Mouse (Mus musculus): ENCODE measurements around the gene Zpbp2.
A peak's percentile ranks its signal among the peaks of the same experiment; 100 is the strongest.

Zpbp2 gene

DNA sequence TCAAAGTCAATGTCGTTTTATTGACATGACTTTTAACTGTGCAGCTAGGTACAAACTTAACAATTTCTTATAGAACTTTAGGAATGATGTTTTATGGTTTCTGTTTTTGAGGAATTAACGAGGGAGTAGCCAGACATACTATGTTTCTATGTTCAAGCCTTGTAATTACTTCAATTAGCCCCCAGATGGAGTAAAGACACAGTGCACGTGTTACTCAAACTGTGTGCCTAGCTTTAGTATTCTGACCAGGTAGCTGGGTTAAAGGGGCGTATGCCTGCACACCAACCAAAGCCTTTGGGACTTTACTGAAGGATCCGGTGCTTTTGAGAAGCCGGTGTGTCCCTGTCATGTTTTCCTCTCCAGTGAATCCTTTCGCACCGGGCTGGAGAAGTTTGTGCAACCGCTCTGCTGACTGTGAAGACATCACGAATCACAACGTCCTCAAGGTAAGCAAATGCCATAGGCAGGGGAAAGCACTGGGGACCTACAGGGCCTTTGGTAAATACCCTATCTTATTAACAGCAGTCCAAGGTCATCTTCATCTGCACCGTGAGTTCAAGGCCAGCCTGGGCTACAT is 4.3 kb downstream of the Zpbp2 start:
- no peak for DNase-seq (ENCODE audit: low spot score)

DNA sequence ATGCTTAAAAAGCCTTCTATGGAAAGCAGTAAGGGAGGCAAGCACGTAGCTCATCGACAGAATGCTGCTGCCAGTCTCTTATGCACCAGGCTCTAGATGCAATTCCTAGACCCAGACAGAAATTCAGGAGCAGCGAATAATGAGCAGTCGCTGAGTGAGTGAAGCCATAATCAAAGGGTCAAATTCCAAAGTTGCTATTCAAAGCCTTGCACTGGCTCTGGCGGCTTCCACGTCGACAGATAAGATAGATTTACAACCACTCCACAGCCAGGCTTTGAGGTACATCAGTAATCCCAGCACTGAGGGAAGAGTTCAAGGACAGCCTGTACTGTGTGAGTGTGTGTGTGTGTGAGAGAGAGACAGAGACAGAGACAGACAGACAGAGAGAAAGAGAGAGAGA is 10.0 kb downstream of the Zpbp2 start:
- DNase-seq (ENCODE audit: low spot score), result no peak

DNA sequence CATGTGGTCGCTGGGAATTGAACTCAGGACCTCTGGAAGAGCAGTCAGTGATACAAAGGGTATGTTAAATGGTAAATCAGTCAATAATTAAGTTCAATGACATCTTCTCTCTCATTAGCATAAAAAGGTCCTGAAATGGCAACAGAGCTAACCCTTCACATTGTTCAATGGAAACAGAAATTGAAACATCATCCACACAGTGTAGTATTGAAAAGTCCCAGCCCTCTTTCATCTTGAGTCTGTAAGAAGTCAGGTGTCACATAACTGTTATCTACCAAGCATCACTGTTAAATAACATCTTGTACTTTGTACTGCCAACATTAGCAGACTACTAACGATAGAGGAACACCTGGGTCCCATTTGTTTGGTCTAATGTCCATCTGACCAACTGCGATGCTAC is 12.1 kb downstream of the Zpbp2 start:
- no peak for DNase-seq (ENCODE audit: low spot score)

DNA sequence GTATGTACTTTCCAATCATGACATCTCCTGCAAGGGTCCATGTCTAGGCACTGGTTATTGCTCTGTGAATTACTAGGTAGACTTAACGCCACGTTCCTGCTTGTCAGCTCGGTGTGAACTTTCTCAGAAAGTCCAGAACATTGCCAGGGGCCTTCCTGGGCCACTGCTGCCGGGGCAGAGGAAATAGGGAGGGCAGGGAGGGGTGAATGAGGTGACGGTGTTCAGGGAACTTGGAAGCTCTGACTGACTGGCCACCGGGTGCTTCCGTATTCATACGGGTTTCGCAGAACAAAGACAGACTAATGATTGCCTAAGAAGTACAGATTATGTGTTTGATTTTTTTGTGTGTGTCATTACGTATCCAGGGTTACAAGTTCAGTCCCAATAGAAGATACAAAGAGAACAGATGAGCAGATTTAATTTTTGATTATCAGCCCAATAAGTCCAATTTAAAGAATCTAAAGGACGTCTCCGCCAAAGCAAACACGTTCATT is 13.1 kb downstream of the Zpbp2 start:
- no peak for DNase-seq (ENCODE audit: low spot score)

DNA sequence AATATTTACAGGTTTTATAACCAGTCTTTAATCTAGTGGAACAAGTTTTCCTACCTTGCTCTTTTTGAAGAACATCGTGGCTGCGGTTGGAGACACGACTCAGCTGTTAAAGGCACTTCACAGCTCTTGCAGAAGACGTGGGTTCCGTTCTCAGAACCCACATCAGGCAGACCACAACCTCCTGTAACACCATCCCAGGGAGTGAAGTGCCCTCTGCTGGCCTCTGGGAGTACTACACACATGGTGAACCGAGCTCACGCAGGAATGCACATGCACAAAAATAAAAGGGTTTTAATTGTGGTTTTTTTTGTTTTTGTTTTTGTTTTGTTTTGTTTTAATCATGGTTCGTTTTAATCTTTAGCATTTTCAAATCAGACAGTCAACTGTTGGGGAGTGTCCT is 17.4 kb downstream of the Zpbp2 start:
- DNase-seq (ENCODE audit: low spot score), result no peak

DNA sequence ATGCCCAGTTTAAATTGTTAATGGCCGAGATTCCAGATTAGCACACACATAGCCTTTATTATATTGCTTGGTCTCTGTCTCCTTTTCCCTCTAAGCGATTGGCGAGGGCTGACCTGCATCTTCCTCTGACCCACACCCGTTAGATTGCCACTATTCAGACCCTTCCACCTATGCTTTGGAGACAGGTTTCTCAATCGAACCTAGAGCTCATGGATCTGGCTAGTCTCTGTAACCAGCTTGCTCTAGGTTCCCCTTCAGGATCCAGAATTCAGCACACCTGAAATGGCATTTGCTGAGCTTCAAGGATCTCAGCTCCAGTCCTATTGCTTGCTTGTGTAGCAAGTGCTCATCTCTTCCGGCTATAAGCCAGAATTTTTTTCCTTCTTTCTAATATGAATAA is 18.6 kb downstream of the Zpbp2 start:
- no peak for DNase-seq (ENCODE audit: low spot score)

DNA sequence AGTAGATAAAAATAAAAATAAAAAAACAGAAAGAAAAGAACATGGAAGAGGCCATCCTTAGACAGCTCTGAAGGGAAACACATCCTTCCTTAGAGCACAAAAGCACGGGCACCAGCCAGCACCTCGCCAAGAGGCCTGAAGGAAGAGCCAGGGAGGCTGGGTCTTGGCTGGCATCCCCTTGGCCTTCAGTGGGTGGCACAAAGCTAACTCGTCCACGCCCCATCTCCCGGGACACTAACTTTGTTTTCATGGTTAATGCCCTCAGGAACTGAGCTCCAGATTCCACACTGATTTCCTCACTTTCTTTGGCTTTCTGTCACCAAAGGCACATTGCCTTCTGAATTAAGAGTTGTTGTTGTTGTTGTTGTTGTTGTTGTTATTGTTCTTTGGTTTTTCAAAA is 26.9 kb downstream of the Zpbp2 start:
- DNase-seq (ENCODE audit: low spot score), result no peak

DNA sequence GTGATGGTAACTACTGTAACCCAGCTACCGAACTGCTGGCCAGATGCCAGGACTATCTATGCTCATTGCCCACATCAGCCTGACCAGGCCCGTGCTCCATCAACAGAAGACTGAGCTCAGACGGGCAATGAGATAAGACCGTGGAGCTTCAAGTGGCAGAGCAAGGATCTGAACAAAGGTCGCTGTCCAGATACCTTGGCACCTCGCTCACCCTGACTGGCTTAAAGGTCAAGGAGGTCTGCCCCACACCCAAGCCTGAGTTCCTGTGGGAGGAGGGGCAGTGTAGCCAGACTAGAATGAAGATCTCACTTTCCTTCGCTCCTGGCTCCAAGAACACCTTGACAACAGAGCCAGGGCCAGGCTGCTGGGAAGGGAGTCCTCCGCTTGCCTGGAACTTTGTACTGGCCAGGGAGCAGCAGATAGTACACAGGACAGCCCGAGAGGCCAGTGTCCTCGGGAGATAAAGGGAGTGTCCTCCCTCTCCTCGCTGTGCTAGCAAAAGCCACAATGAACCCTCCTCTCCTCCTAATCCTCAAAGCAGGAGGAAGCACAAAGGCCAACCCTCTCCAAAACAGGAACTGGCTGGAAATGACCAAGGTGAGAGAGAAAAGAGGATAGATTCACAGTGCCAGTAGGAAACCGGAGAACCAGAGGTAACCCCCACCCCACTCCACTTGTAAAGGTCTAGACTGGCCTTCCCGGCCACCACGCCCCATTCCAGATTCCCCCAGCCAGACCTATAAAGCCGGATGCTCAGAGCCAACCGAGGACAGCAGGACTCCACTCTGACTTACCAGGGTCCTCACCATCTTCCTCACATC is 29.6 kb downstream of the Zpbp2 start:
- DNase-seq (ENCODE audit: low spot score), result no peak

DNA sequence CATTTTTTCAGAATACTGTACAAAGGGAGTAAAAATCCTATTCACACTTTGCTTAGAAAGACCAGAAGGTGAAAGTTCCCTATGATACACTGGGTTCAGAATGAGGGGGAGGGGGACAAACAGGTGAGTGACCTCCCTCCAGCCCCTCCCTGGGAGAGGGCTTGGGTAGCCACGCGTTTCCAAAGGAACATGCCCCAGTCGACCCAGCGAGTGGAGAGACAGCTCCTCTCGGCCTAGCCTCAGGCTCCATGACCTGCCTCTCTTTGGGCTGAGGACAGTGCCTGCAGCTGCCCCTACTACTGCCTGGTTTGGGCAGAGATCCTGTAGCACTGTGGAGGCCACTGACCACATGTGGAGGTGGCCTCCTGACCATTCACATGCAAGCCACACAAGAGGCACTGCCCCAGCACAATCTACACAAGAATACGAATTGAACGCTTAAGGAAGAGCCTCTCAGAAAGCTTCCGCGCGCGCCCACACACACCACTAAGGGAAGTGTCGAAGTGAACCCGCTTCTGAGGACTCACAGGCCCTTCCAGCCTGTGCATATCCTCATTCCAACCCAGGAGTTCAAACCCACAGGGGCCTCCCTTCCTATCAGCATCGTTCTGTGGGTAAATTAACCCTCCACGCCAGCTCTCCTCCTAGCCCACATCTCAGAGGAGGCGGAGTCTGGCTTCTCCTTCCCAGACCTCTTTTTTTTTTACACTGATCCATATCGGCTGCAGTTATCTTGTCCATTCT is 30.6 kb downstream of the Zpbp2 start:
- no peak for DNase-seq (ENCODE audit: low spot score)

DNA sequence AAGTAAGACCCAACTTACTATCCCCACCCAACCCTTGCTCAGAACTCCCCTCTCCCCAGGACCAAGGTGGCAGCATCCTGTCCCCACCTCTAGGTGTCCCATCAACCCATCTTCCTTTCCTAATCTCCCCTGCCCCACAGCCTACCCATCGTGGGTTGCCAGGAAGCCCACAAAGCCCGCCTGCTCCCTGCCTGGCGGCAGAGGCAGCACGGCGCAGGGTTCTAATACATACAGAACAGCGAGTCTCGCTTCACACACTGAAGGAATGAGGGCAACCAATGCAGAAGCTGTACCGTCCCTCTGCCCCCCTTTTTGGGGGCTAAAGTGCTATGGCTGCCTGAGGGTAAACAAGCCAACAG is 31.1 kb downstream of the Zpbp2 start:
- no peak for DNase-seq (ENCODE audit: low spot score)

DNA sequence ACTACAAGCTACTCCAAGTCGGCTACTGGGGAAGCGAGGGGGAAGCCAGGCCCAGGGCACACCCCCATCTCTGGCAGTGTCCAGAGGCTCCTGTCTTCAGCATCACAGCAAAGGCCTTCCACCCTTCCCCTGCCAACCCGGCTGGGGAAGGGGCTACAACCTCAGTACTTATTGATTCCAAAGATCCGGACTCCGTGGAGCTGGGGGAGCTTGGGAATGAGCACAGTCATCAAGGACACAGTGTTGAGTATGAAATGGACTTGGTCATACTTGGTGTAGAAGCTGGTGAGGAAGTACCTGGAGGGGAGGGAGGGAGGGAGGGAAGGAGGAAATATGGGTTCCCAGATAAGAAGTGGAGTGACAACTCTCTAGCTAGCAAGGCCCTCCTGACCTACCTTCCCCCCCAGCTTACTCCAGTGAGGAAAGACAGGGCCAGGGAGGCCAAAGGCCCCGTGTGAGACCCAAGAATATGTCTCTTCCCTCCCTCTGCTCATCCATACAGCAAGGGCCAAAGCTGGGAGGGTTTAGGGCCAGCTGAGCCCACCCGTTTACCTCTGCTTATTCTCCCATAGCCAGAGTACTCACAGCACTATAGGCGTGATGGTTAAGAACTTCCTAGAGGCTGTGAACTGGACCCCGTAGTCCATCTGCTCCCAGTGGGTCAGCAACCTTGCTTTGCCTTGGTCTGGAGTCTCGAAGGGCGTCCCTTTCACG is 31.8 kb downstream of the Zpbp2 start:
- no peak for DNase-seq (ENCODE audit: low spot score)

DNA sequence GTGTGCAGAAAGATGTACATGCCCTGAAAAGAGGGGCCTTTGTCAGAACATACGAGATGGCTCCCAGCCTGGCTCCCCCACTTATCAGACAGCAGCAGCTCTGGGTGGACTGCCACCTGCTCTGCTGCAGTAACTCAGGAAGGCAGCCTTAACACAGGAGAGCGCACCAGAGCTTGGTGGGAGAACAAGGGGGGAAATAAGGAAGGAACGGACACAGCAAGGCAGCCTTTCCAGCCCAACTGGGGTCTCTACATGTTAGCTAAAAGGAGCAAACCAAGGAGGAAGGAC is 32.3 kb downstream of the Zpbp2 start:
- no peak for DNase-seq (ENCODE audit: low spot score)

DNA sequence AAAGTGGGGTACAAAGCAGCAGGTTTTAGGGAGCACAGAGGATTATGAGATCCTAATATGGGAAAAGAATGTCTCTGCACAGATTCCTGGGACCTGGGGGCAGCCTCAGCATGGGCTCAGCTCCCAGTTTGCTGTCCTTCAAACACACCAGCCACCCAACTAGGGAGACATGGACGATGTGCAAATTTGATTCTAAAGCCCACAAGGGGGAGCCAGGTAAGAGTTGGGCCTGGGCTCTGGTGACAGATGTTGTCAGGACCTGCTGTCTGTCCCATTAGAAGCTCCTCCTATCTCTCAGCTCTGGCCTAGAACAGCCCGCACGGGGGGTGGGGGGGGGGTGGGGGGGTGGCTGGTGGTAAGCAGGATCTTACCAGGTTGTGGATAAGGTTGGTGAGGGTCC is 32.7 kb downstream of the Zpbp2 start:
- no peak for DNase-seq (ENCODE audit: low spot score)

DNA sequence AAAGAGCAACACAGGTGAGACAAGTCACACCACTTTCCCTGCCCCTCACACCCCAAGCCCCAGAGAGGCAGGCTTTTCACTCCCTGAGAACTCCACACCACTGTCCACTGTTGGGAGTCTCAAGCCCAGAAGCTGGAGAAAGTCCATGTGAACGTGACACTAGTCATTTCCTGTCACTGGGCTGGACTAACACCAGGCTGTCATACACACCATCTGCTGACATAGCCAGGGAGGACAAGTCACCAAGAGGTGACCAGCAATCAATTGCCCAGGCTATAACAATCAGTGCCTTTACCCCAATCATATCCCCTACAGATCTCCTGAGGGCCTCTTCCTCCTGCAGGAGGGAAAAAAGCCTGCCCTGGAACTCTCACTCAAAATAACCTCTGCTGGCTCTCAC is 33.2 kb downstream of the Zpbp2 start:
- DNase-seq (ENCODE audit: low spot score), result no peak

DNA sequence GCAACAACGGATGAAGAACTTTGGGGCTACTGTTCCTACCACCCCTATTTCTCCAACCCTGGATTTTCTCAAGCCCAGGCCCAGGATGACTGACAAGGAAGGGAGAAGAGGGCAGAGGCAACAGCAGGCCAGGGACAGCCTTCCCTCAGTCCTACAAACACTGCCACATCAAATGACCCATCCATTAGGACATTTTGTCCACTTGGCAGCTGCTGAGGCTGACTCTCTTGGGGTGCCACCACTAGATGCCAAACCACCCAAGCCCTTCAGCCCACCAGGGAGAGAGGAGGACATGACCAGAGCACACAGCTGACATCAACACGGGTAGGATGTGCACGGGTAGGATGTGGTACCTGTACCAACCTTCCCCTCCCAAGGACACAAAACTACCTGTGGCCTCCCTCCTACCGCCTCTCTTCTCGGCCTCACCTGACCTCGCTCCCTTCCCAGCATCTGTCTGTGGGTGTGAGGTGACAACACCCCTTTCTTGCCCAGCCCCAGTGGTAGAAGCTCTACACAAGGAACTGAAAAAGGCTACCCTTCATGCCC is 33.8 kb downstream of the Zpbp2 start:
- no peak for DNase-seq (ENCODE audit: low spot score)

DNA sequence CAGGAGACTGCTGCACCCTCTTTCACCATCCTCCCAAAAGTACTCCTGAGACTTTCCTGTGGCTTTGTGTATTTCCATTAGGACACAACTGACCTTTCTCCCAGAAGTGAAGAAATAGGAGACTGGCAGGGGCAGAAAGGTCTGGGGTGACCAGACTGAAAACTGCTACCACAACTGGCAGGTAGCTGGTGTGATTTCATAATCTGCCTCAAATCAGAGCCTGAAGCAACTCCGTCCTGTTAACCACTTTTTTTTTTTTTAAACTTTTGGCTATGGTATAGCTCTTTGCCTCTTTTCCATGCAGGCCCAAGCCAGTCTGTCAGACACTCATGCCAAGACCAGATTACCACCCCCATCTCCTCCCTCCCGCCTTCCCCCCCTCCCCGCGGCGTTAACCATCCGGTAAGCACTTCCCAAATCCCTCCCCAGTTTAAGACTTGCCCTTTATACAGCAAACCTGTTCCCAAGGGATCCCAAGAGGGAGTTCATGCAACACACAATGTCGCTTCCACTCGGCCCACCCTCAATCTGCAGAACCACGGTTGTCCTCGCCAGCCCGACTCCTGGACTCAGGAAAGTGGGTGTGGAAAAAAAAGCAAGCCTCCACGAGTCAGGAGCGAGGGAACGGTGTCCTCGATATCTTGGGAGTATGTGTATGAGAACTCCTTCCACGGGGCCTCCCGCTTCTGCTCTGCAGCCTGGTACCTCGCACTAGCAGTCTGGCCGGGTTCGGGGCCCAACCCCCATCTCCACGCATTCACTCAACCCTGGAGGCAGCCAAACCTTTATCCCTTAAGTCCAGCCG is 35.4 kb downstream of the Zpbp2 start:
- DNase-seq (ENCODE audit: low spot score), result no peak

DNA sequence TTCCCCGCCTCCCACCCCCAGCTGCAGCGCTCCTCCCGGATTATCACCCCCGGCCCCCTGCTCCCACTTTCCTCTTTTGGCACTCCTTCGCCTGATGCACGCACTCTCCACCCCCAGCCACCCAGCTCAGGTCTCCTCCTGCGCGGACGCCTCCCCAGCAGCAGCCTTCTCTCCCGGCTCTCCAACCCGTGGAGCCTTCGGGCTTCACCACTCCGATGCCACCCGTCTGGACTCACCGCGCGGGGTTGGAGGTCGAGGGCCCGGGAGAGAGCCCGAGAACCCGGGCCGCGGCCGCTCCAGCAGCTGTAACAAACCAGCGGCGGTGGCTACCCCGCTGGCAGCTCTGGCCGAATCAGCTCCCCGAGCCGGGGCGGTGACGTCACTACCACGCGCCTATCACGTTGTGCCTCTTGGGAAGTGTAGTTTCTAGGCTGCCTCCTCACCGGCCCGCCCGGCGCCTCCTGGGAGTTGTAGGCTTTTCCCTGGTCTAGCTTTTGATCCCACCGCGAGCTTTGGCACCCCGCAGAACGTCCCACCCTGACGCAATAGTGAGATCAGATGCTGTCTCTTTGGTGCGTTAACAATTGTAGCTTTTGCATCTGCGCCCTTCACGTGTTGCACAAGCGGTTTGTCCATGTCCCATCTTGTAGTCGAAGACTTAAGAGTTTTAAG is 36.1 kb downstream of the Zpbp2 start, which contains the start of gene Ormdl3:
Gene Ormdl3, minus strand, starts transcription at position 477 of the 672 bp plus-strand sequence.
- peak; percentile 96 for DNase-seq (ENCODE audit: low spot score)

DNA sequence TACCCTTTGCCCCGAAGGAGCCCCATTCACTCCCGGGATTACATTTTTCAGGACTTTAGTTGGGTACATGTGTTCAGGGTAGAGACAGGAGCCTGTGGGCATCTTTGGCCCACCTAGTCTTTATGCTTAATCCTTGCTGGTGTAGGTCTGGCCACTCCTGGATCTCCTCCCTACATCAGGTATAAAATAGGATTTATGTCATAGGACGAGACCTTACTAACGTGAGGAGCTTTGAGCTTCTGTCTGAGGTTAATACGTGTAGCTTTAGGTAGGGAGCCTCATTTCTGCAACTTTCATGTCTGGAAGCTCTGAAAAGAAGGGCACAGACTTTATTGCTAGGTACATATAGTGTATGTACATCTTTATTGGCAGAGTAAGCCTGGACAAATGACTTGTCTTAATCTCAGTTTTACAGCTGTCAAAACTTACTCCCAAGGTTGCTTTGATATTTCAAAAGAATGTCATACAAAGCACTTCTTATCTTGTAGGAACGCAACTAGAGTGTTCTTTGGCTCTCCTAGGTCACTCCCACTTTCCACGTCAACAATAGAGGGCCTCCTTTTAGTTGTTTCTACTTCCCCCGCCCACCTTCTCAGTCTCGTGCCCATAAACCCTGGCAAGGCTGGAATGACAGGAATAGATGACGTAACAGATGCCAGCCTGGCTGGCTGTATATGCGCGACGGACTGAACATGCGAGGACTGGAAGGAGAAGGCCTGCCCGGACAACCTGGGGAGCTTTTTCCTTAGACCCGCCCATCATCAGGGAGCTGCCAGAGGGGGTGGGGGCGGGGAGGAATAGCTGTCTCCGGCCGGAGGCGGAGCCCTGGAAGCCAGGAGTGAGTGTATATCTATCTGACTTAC is 37.0 kb downstream of the Zpbp2 start:
- DNase-seq (ENCODE audit: low spot score), result peak; percentile 60

DNA sequence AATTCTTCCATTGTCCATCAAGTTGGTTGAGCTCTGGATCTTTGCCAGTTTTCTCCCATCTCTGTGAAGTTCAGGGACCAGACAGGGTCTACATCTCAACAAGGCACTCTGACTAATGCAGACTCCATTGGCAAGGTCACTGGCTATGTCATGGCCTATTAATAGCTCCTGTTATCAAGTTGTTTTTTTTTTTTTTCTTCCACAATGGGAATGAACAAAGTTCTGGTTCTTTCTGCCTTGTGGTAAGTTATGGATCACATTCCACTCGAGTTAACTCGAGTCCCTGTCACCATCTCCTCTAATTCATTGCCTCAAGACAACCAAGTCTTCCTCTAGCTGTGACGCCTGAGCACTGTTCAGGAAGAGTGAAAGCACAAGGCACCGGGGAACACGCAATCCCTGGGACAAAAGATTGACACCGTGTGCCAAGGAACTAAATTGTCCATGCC is 38.0 kb downstream of the Zpbp2 start:
- DNase-seq (ENCODE audit: low spot score), result no peak

DNA sequence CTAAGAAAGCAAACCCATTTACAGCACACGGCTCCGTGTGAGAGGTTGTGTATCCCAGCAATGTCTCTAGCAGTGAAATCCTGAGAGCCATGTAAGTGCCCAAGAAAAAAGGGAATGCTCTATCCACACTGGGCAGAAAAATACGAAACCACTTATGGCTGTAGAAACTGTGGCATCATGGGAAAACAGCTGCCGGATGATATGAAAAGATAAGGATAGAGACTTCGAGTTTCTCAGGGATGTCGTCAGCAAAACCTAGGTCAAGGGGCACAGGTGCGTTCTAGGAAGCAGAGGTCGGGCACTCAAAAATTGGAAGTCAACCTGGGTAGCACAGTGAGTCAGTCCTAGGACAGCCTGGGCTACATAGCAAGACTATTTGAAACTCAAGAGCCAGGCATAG is 38.4 kb downstream of the Zpbp2 start:
- no peak for DNase-seq (ENCODE audit: low spot score)

All from ovary, postnatal 14 days (tissue).